Mouse (Mus musculus) testis, adult 2 months (tissue): ENCODE measurements around the gene Etl4.

Experiments used
- CTCF ChIP-seq: fragments of 200-500 bp; IDR thresholded peaks from 2 replicates; pipeline ENCODE4 v1.5.1; 2012; ENCODE audit warnings: low read depth, mild to moderate bottlenecking, inconsistent platforms, low read length, moderate library complexity; ENCODE audit not compliant: control insufficient read depth, insufficient read depth, insufficient replicate concordance
- POLR2A ChIP-seq: fragments of 200-500 bp; IDR thresholded peaks from 2 replicates; pipeline ENCODE4 v1.6.1; 2012; ENCODE audit warnings: low read depth, mild to moderate bottlenecking, inconsistent platforms, low read length, moderate library complexity; ENCODE audit not compliant: control insufficient read depth

DNA sequence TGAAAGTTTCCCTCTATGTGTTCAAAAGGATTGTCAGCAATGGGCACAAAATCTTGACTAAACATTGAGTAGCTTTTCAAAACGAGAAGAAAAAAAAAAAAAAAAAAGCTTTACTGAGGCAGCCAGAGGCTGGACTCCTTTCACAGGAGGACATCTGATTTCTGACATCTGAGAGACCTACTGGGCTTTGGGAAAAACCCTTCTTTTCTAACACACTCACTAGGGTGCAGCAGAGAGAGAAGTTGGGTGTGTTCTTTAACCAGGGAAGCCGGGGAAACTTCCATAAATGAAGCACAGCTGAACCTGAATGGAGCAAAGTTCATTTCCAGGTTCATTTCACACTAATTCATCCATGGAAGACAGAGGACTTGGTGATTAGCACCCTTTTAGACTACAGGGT, 222.2 kb downstream of the Etl4 start:
- TF ChIP-seq CTCF (no peak), POLR2A (no peak)
